18 mouse cellular contexts compared by ENCODE assay signal in the genomic region with DNA sequence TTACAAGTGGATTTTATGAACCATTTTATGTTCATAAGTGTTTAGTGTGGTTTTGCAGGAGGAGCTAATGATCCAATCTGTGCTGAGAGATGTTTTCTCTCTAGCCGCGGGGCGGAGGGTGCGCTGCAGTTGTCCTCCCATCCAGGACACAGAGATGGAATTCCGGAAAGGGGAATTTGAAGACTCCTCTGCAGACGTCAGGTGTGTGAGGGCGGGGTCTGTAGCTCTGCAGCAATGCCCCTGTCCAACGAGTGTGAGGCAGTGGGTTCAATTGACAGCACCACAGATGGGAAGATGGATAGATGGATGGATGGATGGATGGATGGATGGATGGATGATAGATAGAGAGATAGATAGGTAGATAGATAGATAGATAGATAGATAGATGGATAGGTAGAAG.
"Had no signal": no experiment of that assay in that cellular context is flagged by ENCODE, and none has a peak within 500 bp of the region (broad histone marks: within the 10 kb centered on the region; RNA-seq: fewer than 3 reads in every experiment).

No protein-coding gene starts in this region.

- H3K4me2 ChIP-seq: lung, embryonic 14.5 days; midbrain, embryonic 12.5 days; neural tube, embryonic 13.5 days; neural tube, embryonic 15.5 days had no signal

- H3K27me3 ChIP-seq: midbrain, embryonic 12.5 days; neural tube, embryonic 13.5 days; neural tube, embryonic 15.5 days had no signal

- H3K4me1 ChIP-seq: neural tube, embryonic 15.5 days had no signal

- H3K27ac ChIP-seq: midbrain, embryonic 12.5 days; neural tube, embryonic 13.5 days; neural tube, embryonic 15.5 days had no signal

- H3K36me3 ChIP-seq: midbrain, embryonic 12.5 days; neural tube, embryonic 13.5 days; neural tube, embryonic 15.5 days had no signal

- H3K9ac ChIP-seq: lung, embryonic 14.5 days; midbrain, embryonic 12.5 days; neural tube, embryonic 13.5 days; neural tube, embryonic 15.5 days had no signal

- DNase-seq: lung, adult 18-20 months; lung, embryonic 14.5 days; lung, postnatal 10 days; lung, postnatal 4 days; midbrain, embryonic 14.5 days; retina, postnatal 1 day; right cerebral cortex, adult 18-20 months; right cerebral cortex, postnatal 25 days; right cerebral cortex, postnatal 4 days; spleen, adult 18-20 months; thymus, adult 18-20 months; thymus, postnatal 14 days; thymus, postnatal 36 days had no signal

- ATAC-seq: midbrain, embryonic 16.5 days had no signal

- H3K4me3 ChIP-seq: midbrain, embryonic 12.5 days; myocyte; neural tube, embryonic 13.5 days; neural tube, embryonic 15.5 days had no signal

- H3K9me3 ChIP-seq: midbrain, embryonic 12.5 days; neural tube, embryonic 13.5 days; neural tube, embryonic 15.5 days had no signal
